Mouse (Mus musculus): ENCODE results near the gene Lmo7.

- no peak for TF ChIP-seq POLR2A (IDR thresholded peaks at IDR 0.05; ENCODE audit: low read depth, low read length)
- no peak for TF ChIP-seq CTCF (IDR thresholded peaks at IDR 0.05; ENCODE audit: extremely low read depth, insufficient read depth, insufficient read length, insufficient replicate concordance)
These were observed 108.6 kb downstream of the Lmo7 start for GRCm38 (mm10) chr14:101838231-101838839.

All from spleen, adult 2 months (tissue).